Mouse (Mus musculus) gastrocnemius, postnatal 25 days (tissue): ENCODE results near the gene Bpifb2. TPM values are rescaled to one million over a fixed set of nuclear protein-coding genes. Genes with fewer than 3 reads are reported as not detected.

Source experiments
- DNase-seq: peaks from one replicate; pipeline ENCODE4 v3.0.0; 2022
- total RNA-seq, 2 experiments: library from RNA; stranded (reverse); gene quantifications; 1 replicate in 1 of 2; 2 replicates in 1 of 2; pipeline ENCODE4 v1.2.3; 2021

Bpifb2 gene
- total RNA-seq, 2 experiments from 2014 or later, result not detected

DNA sequence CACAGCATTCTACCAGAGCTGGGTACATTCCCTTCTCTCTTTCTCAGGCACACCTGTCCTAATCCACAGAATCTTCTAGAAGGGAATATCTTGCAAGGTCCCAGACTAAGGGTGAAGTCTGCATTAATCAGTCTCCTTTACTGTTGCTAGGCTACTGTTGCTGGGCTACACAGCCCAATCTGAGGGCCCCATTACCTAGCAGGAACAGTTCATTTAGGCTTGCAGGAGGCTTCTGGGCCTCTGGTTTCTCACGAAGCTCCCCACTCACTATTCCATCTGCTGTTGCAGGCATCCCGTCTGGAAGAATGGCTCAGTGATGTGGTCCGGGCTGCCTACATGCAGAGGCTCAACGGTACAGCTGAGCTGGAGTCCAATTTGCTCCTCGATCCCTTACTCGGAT lies 56.3 kb downstream of the Bpifb2 start:
- no peak for DNase-seq

- DNase-seq, result no peak
Measured at GRCm38 (mm10) chr2:153933311-153933710, 58.5 kb downstream of the Bpifb2 start.

DNA sequence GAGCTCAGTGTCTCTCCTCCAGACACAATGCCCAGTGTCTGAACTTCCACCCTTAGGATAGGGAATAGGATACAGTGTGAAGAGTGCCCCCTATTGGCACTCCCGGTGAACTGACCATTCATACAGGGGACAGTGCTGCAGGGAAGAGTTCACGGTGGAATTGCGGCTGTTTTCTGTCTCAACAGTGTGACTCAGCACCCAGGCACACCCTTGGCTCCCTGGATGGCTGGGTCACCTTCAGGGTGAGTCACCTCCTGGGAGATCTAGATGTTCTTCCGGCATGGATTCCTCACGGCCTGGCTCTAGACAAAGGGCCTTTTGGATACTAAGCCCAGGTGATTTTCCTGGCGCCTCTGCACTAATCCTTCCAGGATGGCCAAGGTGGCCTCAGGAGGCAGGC lies 60.5 kb downstream of the Bpifb2 start:
- DNase-seq, result no peak

DNA sequence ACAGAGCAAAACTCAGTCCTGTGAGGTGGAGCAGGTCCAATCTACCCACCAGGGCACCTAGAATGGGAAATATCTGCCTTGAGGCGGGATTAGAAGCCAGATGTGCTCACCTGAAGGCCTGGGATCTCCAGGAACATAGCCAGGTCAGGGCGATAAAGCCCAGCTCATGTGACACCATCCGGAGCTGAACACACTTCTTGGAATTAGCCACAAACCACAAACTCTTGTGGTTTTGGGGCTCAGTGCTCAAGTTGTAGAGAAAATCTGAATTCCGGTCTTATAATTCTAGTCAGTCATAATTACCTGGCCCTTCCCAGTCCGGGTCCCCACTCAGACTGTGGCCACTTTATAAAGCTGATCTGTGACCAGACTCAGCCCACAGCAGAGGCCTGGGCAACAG lies 63.0 kb downstream of the Bpifb2 start, which contains the start of gene Bpifb4:
Gene Bpifb4, plus strand, starts transcription at position 370 of the 400 bp plus-strand sequence.
- DNase-seq, result no peak

DNA sequence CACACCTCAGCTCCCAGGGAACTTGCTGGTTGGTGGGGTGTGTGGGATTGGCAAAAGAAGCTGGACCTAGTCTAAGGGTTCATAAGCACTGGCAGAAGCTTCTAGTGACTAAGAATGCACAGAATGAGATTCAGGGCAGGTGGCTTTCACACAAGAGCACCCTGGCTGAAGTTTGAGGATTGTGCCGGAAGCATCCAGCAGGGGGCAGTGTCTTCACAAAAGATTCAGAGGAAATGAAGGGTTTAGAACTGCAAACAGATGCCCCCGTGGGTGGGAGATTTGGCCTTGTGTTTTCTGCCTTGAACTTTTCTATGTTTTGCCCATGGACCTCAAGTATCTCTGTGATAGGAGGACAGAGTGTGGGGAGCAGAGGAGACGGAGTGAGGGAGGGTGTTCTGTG lies 68.7 kb downstream of the Bpifb2 start:
- no peak for DNase-seq

GRCm38 (mm10) chr2:153944567-153944966 lies 69.7 kb downstream of the Bpifb2 start:
- DNase-seq, result no peak

Other genes with a start within 250 kb of the Bpifb2 start
- gene Commd7, start 242.3 kb upstream of the Bpifb2 start, total RNA-seq, result 1 to 10 TPM; 9.5 TPM
- 1 to 10 TPM in 1 of 2 experiments, under 1 TPM in 1; 0.94 to 1.1 TPM for gene Dnmt3b, start 225.6 kb upstream of the Bpifb2 start, total RNA-seq
- not detected for gene Dnmt3c, start 178.4 kb upstream of the Bpifb2 start, total RNA-seq
- 10 to 100 TPM; 36.9 to 39.6 TPM for gene Mapre1, start 133.8 kb upstream of the Bpifb2 start, total RNA-seq
- gene Efcab8, start 95.1 kb upstream of the Bpifb2 start, total RNA-seq, result not detected
- gene Sun5, start 4.0 kb upstream of the Bpifb2 start, total RNA-seq, result not detected
- not detected for gene Bpifb6, start 25.3 kb downstream of the Bpifb2 start, total RNA-seq
- gene Bpifb3, start 43.2 kb downstream of the Bpifb2 start, total RNA-seq, result not detected
- gene Bpifb4, start 63.2 kb downstream of the Bpifb2 start, total RNA-seq, result not detected
- gene Bpifa6, start 99.9 kb downstream of the Bpifb2 start, total RNA-seq, result not detected
- gene Bpifa2, start 133.2 kb downstream of the Bpifb2 start, total RNA-seq, result not detected